ENCODE assay signal across 19 mouse cellular contexts in genomic region chr13:90742615-90743402, GRCm38 (mm10).
DNase-seq lines count a peak whose midpoint lies in the region; ATAC-seq and TF ChIP-seq lines count a peak whose summit lies in the region.
"Had no signal": no experiment of that assay in that cellular context is flagged by ENCODE, and none has a peak within 500 bp of the region (broad histone marks: within the 10 kb centered on the region; RNA-seq: fewer than 3 reads in every experiment).

No protein-coding gene starts in this region.

- no peak for TF ChIP-seq POLR2A in heart, adult 2 months (IDR thresholded peaks at IDR 0.05; ENCODE audit: insufficient read depth, low read depth, low read length)

- DNase-seq in midbrain, embryonic 10.5 days (ENCODE audit: low spot score) = no peak
- no peak for DNase-seq in hindbrain, embryonic 14.5 days (ENCODE audit: low spot score)
- peak; percentile 35 for DNase-seq in skeletal muscle tissue, adult 2 months (ENCODE audit: low read depth, low spot score)
- no peak for DNase-seq in heart, adult 2 months
- DNase-seq in yolk sac, embryonic 10.5 days (ENCODE audit: low spot score) = no peak
- DNase-seq: adrenal gland, adult 8-10 months; cerebellum, adult 11 months; heart, postnatal 4 days; kidney, postnatal 36 days; liver, embryonic 13.5 days; lung, embryonic 14.5 days; lung, postnatal 36 days; right cerebral cortex, postnatal 4 days; thymus, postnatal 25 days had no signal

- no peak overlapping the region for H3K27ac ChIP-seq in midbrain, embryonic 12.5 days (replicated peaks)
- no peak overlapping the region for H3K27ac ChIP-seq in midbrain, embryonic 10.5 days (replicated peaks)
- no peak overlapping the region for H3K27ac ChIP-seq in embryonic facial prominence, embryonic 12.5 days
- H3K27ac ChIP-seq in hindbrain, embryonic 14.5 days = no peak overlapping the region
- no peak overlapping the region for H3K27ac ChIP-seq in heart, adult 2 months
- H3K27ac ChIP-seq: forebrain, embryonic 15.5 days; liver, embryonic 13.5 days had no signal

- WGBS in midbrain, embryonic 12.5 days = 76% methylated on average over 4 of the region's 4 CpGs
- 80% methylated on average over 4 of the region's 4 CpGs for WGBS in midbrain, embryonic 10.5 days
- 48% methylated on average over 4 of the region's 4 CpGs for WGBS in embryonic facial prominence, embryonic 12.5 days
- 61% methylated on average over 4 of the region's 4 CpGs for WGBS in hindbrain, embryonic 14.5 days
- WGBS in heart, adult 2 months = 80% methylated on average over 4 of the region's 4 CpGs

- no peak overlapping the region for H3K9ac ChIP-seq in midbrain, embryonic 12.5 days (replicated peaks)
- H3K9ac ChIP-seq in embryonic facial prominence, embryonic 12.5 days = no peak overlapping the region
- no peak overlapping the region for H3K9ac ChIP-seq in hindbrain, embryonic 14.5 days
- no peak overlapping the region for H3K9ac ChIP-seq in heart, adult 2 months (ENCODE audit: low read depth, low read length)
- H3K9ac ChIP-seq: forebrain, embryonic 15.5 days; liver, embryonic 13.5 days; lung, embryonic 14.5 days had no signal

- no peak for TF ChIP-seq EP300 in heart, adult 2 months (IDR thresholded peaks at IDR 0.05; ENCODE audit: insufficient read depth, low read depth, low read length)

- peak; percentile 49 for ATAC-seq in midbrain, embryonic 12.5 days (ENCODE audit: low FRiP score, low read depth)
- ATAC-seq in embryonic facial prominence, embryonic 12.5 days (ENCODE audit: insufficient number of reproducible peaks, insufficient read depth, low FRiP score, low TSS enrichment) = peak; percentile 47; the same call in 1 of the 2 replicates
- ATAC-seq in hindbrain, embryonic 14.5 days (ENCODE audit: low FRiP score) = peak; percentile 71; the same call in 1 of the 2 replicates
- ATAC-seq: forebrain, embryonic 15.5 days; intestine, embryonic 16.5 days; Patski had no signal

- H3K36me3 ChIP-seq in midbrain, embryonic 12.5 days = no peaks in the 10 kb centered on the region
- no peaks in the 10 kb centered on the region for H3K36me3 ChIP-seq in midbrain, embryonic 10.5 days
- H3K36me3 ChIP-seq in embryonic facial prominence, embryonic 12.5 days = no peaks in the 10 kb centered on the region
- H3K36me3 ChIP-seq in hindbrain, embryonic 14.5 days (replicated peaks; ENCODE audit: control insufficient read depth, insufficient read depth) = no peaks in the 10 kb centered on the region
- no peaks in the 10 kb centered on the region for H3K36me3 ChIP-seq in heart, adult 2 months (ENCODE audit: control insufficient read depth, insufficient read depth, low read length)
- H3K36me3 ChIP-seq: forebrain, embryonic 15.5 days; liver, embryonic 13.5 days had no signal

- no peaks in the 10 kb centered on the region for H3K27me3 ChIP-seq in midbrain, embryonic 12.5 days
- H3K27me3 ChIP-seq in midbrain, embryonic 10.5 days (ENCODE audit: low read depth, poor library complexity, severe bottlenecking) = no peaks in the 10 kb centered on the region
- no peaks in the 10 kb centered on the region for H3K27me3 ChIP-seq in embryonic facial prominence, embryonic 12.5 days
- H3K27me3 ChIP-seq in hindbrain, embryonic 14.5 days (ENCODE audit: control insufficient read depth, insufficient read depth, low read length) = no peaks in the 10 kb centered on the region
- no peaks in the 10 kb centered on the region for H3K27me3 ChIP-seq in heart, adult 2 months (ENCODE audit: control insufficient read depth, insufficient read depth, low read length)
- H3K27me3 ChIP-seq: forebrain, embryonic 15.5 days; liver, embryonic 13.5 days; Patski had no signal

- no peak overlapping the region for H3K4me3 ChIP-seq in midbrain, embryonic 12.5 days
- H3K4me3 ChIP-seq in midbrain, embryonic 10.5 days = no peak overlapping the region
- H3K4me3 ChIP-seq in embryonic facial prominence, embryonic 12.5 days = no peak overlapping the region
- no peak overlapping the region for H3K4me3 ChIP-seq in hindbrain, embryonic 14.5 days (replicated peaks; ENCODE audit: low read length)
- no peak overlapping the region for H3K4me3 ChIP-seq in heart, adult 2 months
- H3K4me3 ChIP-seq: forebrain, embryonic 15.5 days; liver, embryonic 13.5 days had no signal

- no peak overlapping the region for H3K4me2 ChIP-seq in midbrain, embryonic 12.5 days (replicated peaks)
- H3K4me2 ChIP-seq in embryonic facial prominence, embryonic 12.5 days (replicated peaks) = no peak overlapping the region
- H3K4me2 ChIP-seq in hindbrain, embryonic 14.5 days (replicated peaks) = no peak overlapping the region
- H3K4me2 ChIP-seq: forebrain, embryonic 15.5 days; liver, embryonic 13.5 days; lung, embryonic 14.5 days had no signal

- H3K4me1 ChIP-seq in midbrain, embryonic 12.5 days = no peaks in the 10 kb centered on the region
- H3K4me1 ChIP-seq in midbrain, embryonic 10.5 days = no peaks in the 10 kb centered on the region
- no peaks in the 10 kb centered on the region for H3K4me1 ChIP-seq in embryonic facial prominence, embryonic 12.5 days
- H3K4me1 ChIP-seq in hindbrain, embryonic 14.5 days (replicated peaks; ENCODE audit: control insufficient read depth, insufficient read depth, low read length) = no peaks in the 10 kb centered on the region
- H3K4me1 ChIP-seq in heart, adult 2 months (ENCODE audit: control insufficient read depth, insufficient read depth, low read length) = peaks cover 2% of the 10 kb centered on the region
- H3K4me1 ChIP-seq: forebrain, embryonic 15.5 days; liver, embryonic 13.5 days had no signal

- TF ChIP-seq CTCF in heart, adult 2 months (IDR thresholded peaks at IDR 0.05) = no peak

- H3K9me3 ChIP-seq in midbrain, embryonic 12.5 days = no peaks in the 10 kb centered on the region
- H3K9me3 ChIP-seq in midbrain, embryonic 10.5 days (replicated peaks) = no peaks in the 10 kb centered on the region
- no peaks in the 10 kb centered on the region for H3K9me3 ChIP-seq in embryonic facial prominence, embryonic 12.5 days
- no peaks in the 10 kb centered on the region for H3K9me3 ChIP-seq in hindbrain, embryonic 14.5 days (ENCODE audit: control insufficient read depth, low read length)
- H3K9me3 ChIP-seq: forebrain, embryonic 15.5 days; liver, embryonic 13.5 days had no signal

- H3K79me2 ChIP-seq in heart, adult 2 months (replicated peaks; ENCODE audit: control insufficient read depth, insufficient read depth, low read length) = no peaks in the 10 kb centered on the region

- intact Hi-C loops in heart, adult 2 months (cut with DNase I) = no loop called here
